11 mouse cellular contexts compared by ENCODE assay signal in the genomic region with DNA sequence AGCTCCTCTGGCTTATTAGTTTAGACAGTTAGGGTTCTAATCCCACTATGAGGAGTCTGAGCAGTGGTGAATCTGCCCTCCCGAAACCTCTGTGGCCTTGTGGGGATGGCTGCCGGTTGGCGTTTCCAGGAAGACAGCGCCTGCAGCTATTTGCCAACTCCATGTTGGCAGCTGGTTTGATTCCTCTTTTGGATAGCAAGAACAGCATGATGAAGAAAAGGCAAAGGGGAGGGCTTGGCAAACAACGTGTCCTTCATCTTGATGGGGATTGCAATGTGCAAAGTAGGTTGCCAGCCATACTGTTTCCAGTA. TPM values are rescaled to one million over a fixed set of nuclear protein-coding genes. Genes with fewer than 3 reads are reported as not detected.
DNase-seq lines count a peak whose midpoint lies in the region; ATAC-seq lines count a peak whose summit lies in the region.
"Had no signal": no experiment of that assay in that cellular context is flagged by ENCODE, and none has a peak within 500 bp of the region (broad histone marks: within the 10 kb centered on the region; RNA-seq: fewer than 3 reads in every experiment).

No protein-coding gene starts in this region.

- H3K9ac ChIP-seq in limb, embryonic 12.5 days (replicated peaks) = no peak overlapping the region
- H3K9ac ChIP-seq: heart, embryonic 12.5 days; liver, postnatal 0 days had no signal

- no peaks in the 10 kb centered on the region for H3K36me3 ChIP-seq in limb, embryonic 12.5 days
- H3K36me3 ChIP-seq: heart, embryonic 12.5 days; hindbrain, embryonic 10.5 days had no signal

- 91% methylated on average over 5 of the region's 5 CpGs for WGBS in limb, embryonic 12.5 days

- DNase-seq in adrenal gland, adult 2 months = peak; percentile 65
- DNase-seq in adrenal gland, postnatal 4 days (ENCODE audit: low spot score in 2 of 2) = no peak
- DNase-seq in urinary bladder, postnatal 14 days (ENCODE audit: low spot score) = peak; percentile 20
- no peak for DNase-seq in urinary bladder, adult 18-20 months (ENCODE audit: low spot score in 2 of 2)
- DNase-seq in testis, postnatal 10 days (ENCODE audit: low spot score) = peak; percentile 35
- DNase-seq in layer of hippocampus, adult 9-11 months = no peak
- DNase-seq in cerebellum, postnatal 25 days = no peak
- DNase-seq: liver, postnatal 0 days had no signal

- H3K9me3 ChIP-seq in limb, embryonic 12.5 days = no peaks in the 10 kb centered on the region
- H3K9me3 ChIP-seq: heart, embryonic 12.5 days; hindbrain, embryonic 10.5 days had no signal

- 0 out of 2 replicates have a peak overlapping the region, but pooled peaks have one; percentile 13 for H3K4me2 ChIP-seq in limb, embryonic 12.5 days
- H3K4me2 ChIP-seq: heart, embryonic 12.5 days had no signal

- H3K27ac ChIP-seq in limb, embryonic 12.5 days = peak overlapping the region; percentile 69
- H3K27ac ChIP-seq: hindbrain, embryonic 10.5 days had no signal

- no peaks in the 10 kb centered on the region for H3K27me3 ChIP-seq in limb, embryonic 12.5 days
- H3K27me3 ChIP-seq: heart, embryonic 12.5 days had no signal

- H3K4me3 ChIP-seq in limb, embryonic 12.5 days (replicated peaks) = no peak overlapping the region
- H3K4me3 ChIP-seq: heart, embryonic 12.5 days; hindbrain, embryonic 10.5 days had no signal

- ATAC-seq in limb, embryonic 12.5 days (ENCODE audit: insufficient number of reproducible peaks, insufficient read depth, low FRiP score, low TSS enrichment, low read depth) = peak; percentile 61; the same call in 1 of the 2 replicates
- ATAC-seq: liver, postnatal 0 days had no signal

- peaks cover 14% of the 10 kb centered on the region for H3K4me1 ChIP-seq in limb, embryonic 12.5 days (replicated peaks)
- H3K4me1 ChIP-seq: heart, embryonic 12.5 days; hindbrain, embryonic 10.5 days had no signal

RNA-seq across cellular contexts. Expression of a gene that starts 10.1 kb away (rescaled TPM):
- 10 to 100 TPM; 17.3 to 31.9 TPM for total RNA-seq in adrenal gland, adult 2 months (2021)
- 15.3 and 22.1 TPM in 2 replicates for polyA plus RNA-seq in adrenal gland, adult 2 months (2012; rRNA removed)
- 10 to 100 TPM in 1 of 2 experiments, 1 to 10 TPM in 1; 9.5 to 11.0 TPM for total RNA-seq in adrenal gland, postnatal 4 days (2021)
- 0.82 and 1.1 TPM in 2 replicates for polyA plus RNA-seq in limb, embryonic 12.5 days (2016; fragmentation: Nextera tagmentation; extraction: Ambion mirVana)

Comparison
In these comparisons a context has a peak if more than half of its experiments do, and no peak if none do; other contexts are left out.
1. DNase-seq: peak in adrenal gland, adult 2 months (single experiment), urinary bladder, postnatal 14 days (single experiment) and testis, postnatal 10 days (single experiment); none in adrenal gland, postnatal 4 days (0 of 2), urinary bladder, adult 18-20 months (0 of 2), layer of hippocampus, adult 9-11 months (single experiment) and cerebellum, postnatal 25 days (0 of 2).